Mouse (Mus musculus): ENCODE data around the gene Lix1. TPM values are rescaled to one million over a fixed set of nuclear protein-coding genes. Genes with fewer than 3 reads are reported as not detected.

The Lix1 gene
- polyA plus RNA-seq (2017; shearing (Covaris generic)), result not detected

DNA sequence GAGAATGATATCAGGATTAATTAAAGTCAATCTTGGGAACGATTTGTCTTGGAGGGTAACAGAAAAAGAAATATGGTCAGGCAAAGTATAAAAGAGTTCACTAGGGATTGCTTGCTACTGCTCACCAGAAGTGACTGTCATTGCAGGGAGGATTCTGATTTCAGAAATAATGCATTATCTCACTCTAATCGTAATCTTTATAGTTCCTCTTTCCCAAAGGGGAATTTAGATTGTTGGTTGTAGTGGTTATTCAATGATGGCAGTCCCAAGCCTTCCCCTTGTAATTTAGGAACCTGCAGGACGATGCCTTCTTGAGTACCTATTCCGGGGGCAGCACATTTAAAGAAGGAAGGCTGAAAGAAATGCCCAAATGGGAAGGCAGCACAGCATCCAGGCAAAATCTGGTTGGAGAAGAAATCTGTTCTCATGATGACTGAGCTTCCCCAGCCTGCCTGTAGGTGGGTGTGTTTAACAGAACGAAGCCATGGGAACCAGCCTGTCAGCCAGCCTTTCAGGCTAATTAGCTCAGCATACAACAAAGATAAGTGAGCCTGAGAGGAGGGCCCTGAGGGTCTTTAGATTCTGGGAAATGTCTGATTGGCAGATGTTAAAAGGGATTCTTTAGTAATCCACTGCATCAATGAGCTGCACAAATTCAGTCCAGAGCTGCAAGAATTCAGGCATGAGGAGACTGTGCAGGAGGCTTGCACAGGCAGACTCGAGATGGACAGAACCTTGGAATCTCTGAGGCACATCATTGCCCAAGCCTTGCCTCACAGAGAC is at the start of gene Lix1:
Gene Lix1 (plus strand): TSS at position 451 of the 783 bp plus-strand sequence.
- ATAC-seq, result no peak

GRCm38 (mm10) chr17:17373550-17373917 is 28.9 kb upstream of the Lix1 start:
- ATAC-seq, result no peak

GRCm38 (mm10) chr17:17373918-17374910 is 28.3 kb upstream of the Lix1 start, which contains the start of gene Riok2:
Riok2 (plus strand) TSS chr17:17374309.
- ATAC-seq, result peak; percentile 97

GRCm38 (mm10) chr17:17375581-17375980 is 26.9 kb upstream of the Lix1 start:
- no peak for ATAC-seq

DNA sequence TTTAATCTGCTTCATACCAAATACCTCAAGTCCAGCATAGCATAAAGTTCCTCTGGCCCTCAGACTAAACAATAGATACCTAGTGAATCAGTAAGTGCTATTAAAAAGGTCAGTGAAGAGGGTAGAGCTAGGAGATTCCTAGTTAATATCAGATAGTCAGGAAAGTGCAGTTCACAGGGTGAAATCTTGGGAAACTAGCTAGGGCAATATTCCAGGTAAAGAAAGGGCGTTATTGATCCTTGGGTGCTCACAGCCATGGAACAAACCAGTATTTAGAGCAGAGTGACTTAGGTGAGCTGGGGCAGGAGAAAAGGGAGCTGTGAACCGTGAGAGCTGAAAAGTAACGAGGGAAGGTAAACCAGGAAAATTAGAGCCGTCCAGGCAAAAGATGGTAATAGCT is 18.8 kb upstream of the Lix1 start:
- ATAC-seq, result no peak

DNA sequence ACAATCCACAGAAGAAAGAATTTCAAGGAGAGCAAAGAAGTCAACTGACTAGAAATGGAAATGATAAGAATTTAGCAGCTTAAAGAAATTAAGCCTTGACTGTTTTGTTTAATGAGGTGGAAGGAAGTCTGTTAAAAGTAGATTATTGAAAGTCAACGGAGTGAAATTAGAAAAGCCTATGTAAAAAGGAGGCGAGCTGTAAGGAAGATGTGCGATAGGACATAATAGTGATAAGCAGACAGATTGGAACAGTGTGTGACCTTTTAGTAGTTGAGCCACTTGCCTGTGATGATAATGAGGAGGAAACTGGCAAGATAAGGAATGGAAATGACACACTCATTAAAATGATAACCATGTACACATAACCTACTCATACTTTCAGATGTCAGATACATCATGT is 18.0 kb upstream of the Lix1 start:
- ATAC-seq, result no peak

GRCm38 (mm10) chr17:17386117-17386516 is 16.4 kb upstream of the Lix1 start:
- peak; percentile 36 for ATAC-seq

DNA sequence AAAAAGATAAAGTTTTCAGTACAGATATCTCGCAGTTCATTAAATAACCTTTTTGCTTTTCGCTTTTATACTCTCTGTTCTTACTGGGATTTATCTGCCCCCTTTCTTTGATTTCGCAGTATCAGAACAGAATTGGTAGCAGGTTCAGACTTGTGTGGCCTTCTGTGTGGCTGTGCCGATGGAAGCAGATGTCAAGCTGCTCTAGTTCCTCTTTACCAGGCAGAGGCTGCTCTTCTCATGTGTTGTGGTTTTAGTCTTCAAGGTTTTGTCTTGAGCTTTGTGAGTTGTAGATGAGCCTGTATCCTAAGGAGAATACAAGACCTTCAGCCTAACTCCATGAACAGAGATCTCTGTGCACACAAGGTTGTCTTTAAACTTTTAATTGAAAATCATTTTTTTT is 10.6 kb upstream of the Lix1 start:
- ATAC-seq, result no peak

- peak; percentile 28 for ATAC-seq
These were observed 9.6 kb upstream of the Lix1 start for GRCm38 (mm10) chr17:17392863-17393262.

GRCm38 (mm10) chr17:17393300-17393699 is 9.2 kb upstream of the Lix1 start:
- no peak for ATAC-seq

DNA sequence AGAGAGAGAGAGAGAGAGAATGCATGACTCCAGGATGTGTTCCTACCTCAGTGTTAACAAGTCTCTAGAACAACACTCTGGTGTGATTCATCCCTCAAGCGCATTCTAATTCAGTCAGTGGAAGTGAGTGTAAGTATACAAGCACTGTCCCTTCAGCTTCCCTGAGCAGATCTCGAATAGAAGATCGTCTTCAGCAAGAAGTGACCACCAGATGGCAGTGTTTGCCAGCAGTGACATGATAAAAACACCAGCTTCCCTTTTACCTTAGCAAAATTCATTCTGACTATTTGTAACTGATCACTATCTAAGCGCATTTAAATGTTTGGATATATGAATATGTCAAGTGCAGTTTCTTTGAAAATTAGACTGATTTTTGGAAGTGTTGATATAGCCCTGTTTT is 8.1 kb upstream of the Lix1 start:
- ATAC-seq, result peak; percentile 73

GRCm38 (mm10) chr17:17396869-17397268 is 5.6 kb upstream of the Lix1 start:
- no peak for ATAC-seq

DNA sequence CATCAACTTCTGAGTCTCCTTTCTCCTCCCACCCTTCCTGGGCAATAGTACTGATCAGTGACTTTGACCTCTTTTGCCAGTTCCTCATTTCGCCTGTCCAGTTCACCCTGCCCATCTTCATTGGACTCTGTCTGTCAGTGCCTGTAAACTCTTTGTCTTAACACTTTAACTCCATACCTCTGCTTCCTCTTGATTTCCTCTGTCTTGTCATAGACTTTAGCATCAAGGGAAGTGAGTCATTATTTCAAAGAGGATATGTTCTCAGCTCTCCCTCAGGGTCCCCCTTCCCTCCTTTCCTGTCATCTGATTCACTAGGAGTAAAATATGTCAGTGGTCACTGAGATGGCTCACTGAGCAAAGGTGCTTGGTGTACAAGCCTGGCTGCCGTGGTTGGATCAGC is 3.8 kb upstream of the Lix1 start:
- ATAC-seq, result no peak

- no peak for ATAC-seq
These were observed 566 bp downstream of the Lix1 start for GRCm38 (mm10) chr17:17403038-17403437.

GRCm38 (mm10) chr17:17403578-17404112 is 1.2 kb downstream of the Lix1 start:
- ATAC-seq, result no peak

- ATAC-seq, result peak; percentile 23
These were observed 2.5 kb downstream of the Lix1 start for GRCm38 (mm10) chr17:17404811-17405544.

GRCm38 (mm10) chr17:17405606-17406005 is 3.1 kb downstream of the Lix1 start:
- no peak for ATAC-seq

DNA sequence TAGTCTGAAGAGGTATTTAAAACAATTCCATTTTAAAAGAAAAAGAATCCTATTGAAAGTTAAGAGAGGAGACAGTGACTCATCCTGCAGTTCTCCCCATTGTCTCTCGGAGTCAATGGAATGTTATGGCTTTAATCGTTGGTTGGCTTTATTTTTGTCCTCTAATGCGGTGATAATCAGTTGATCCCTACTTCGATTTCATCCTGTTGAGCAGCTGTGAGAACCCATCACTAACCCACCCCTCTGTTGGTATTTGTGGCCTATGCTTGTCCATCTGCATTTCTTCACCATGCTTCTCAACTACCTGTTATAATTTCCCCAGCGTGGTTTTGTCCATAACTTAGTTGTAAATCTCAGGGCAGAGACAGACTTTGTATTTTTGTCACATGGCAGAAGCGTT is 5.7 kb downstream of the Lix1 start:
- no peak for ATAC-seq

DNA sequence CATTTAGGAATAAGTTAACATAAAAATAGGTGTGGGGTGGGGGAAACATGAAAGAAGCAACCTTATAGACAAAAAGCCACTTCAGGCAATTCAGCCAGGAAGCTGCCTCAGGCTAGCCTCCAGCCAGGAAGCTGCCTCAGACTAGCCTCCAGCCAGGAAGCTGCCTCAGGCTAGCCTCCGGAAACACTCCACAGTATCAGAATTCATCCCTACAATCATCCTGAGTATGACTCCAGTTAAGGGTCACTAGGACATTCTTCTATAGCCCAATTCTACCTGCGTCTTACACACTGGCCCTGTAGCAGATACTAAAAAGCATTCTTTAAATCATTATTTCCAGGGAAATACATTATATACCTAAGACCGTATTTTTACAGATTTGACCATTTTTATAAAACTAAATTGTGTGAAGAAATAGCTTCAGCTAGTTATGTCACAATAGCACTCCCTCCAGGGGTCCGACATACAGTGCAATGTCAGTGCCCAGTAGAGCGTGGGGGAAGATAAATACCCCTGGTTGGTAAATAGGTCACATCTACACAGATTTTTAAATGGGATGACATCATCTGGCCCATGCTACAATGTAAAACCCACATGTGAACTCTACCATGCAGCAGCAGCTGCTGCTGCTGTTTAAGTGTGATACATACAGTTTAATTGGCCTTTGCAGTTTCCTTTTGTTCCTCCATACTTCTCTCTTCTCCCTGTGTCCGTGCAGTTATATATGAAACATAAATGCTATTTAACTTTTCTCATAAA is 6.4 kb downstream of the Lix1 start:
- ATAC-seq, result no peak

GRCm38 (mm10) chr17:17409601-17410000 is 7.1 kb downstream of the Lix1 start:
- ATAC-seq, result no peak

GRCm38 (mm10) chr17:17411443-17411842 is 9.0 kb downstream of the Lix1 start:
- no peak for ATAC-seq

- no peak for ATAC-seq
These were observed 9.7 kb downstream of the Lix1 start for GRCm38 (mm10) chr17:17412176-17412575.

All from activated CD4-positive, CD25-positive, alpha-beta regulatory T cell, adult 4 months (primary cell).